Mouse (Mus musculus) ES-Bruce4 (cell line): ENCODE measurements around the gene Ankrd52. TPM values are rescaled to one million over a fixed set of nuclear protein-coding genes. Genes with fewer than 3 reads are reported as not detected.

ENCODE experiments used
- H3K27ac ChIP-seq: 2 replicates; pipeline ENCODE4 v1.5.1; 2012; ENCODE audit warnings: low read length, inconsistent platforms; ENCODE audit not compliant: insufficient read depth
- H3K27me3 ChIP-seq: 2 replicates; pipeline ENCODE4 v1.6.1; 2012; ENCODE audit warnings: mild to moderate bottlenecking, low read length, inconsistent platforms; ENCODE audit not compliant: control insufficient read depth, poor library complexity, insufficient read depth, severe bottlenecking
- H3K36me3 ChIP-seq: 2 replicates; pipeline ENCODE4 v1.6.1; 2012; ENCODE audit warnings: inconsistent platforms, mild to moderate bottlenecking, low read length, moderate library complexity; ENCODE audit not compliant: control insufficient read depth, poor library complexity, insufficient read depth, severe bottlenecking
- H3K4me1 ChIP-seq: one replicate; pipeline ENCODE4 v1.8.1; 2011; ENCODE audit warnings: low read length; ENCODE audit not compliant: control insufficient read depth, insufficient read depth
- H3K4me3 ChIP-seq: 2 replicates; pipeline ENCODE4 v1.5.1; 2011; ENCODE audit warnings: low read depth, mild to moderate bottlenecking, low read length
- H3K9ac ChIP-seq: 2 replicates; pipeline ENCODE4 v1.6.1; 2012; ENCODE audit warnings: low read depth, mild to moderate bottlenecking, inconsistent platforms; ENCODE audit not compliant: poor library complexity, severe bottlenecking
- H3K9me3 ChIP-seq: replicated peaks from 2 replicates; pipeline ENCODE4 v1.6.1; 2012; ENCODE audit warnings: mild to moderate bottlenecking, low read length, inconsistent platforms; ENCODE audit not compliant: control insufficient read depth, poor library complexity, insufficient read depth, severe bottlenecking
- CTCF ChIP-seq: IDR thresholded peaks from one replicate; pipeline ENCODE4 v1.8.1; 2011; ENCODE audit warnings: low read depth, low read length
- EP300 ChIP-seq: IDR thresholded peaks from 2 replicates; pipeline ENCODE4 v1.6.1; 2011; ENCODE audit warnings: low read depth, low read length; ENCODE audit not compliant: insufficient read depth
- POLR2A ChIP-seq: IDR thresholded peaks from one replicate; pipeline ENCODE4 v1.8.1; 2011; ENCODE audit warnings: low read length; ENCODE audit not compliant: insufficient read depth
- polyA plus RNA-seq: library from polyadenylated mRNA; stranded (reverse); fragments of >200 nt; gene quantifications from 2 replicates; pipeline ENCODE4 v1.2.4, GENCODE M21; 2011; ENCODE audit warnings: low read depth; ENCODE audit not compliant: missing spikeins, insufficient read depth, insufficient read length

The Ankrd52 gene
- polyA plus RNA-seq, 1 experiment, result 29.0 TPM

DNA sequence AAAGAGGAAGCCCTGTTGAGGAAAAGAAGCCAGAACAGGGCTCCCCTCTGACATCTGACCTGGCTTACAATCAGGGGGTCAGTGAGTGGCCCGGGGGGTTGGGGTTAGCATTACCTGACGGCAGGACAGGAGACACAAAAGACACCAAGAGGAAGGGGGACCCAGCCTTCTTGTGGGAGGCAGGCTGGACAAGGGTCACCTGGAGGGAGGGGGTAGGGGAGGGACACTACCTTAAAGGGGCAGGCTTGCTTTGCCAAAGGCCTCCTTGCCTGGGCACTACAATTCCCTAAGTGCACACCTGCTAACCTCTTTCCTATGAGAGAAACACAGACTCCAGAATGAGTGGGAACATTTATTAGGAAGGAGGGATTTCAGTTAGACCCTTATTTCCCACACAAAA lies 24.1 kb downstream of the Ankrd52 start, which contains the start of gene Slc39a5:
Slc39a5 (minus strand) TSS at position 174 of the 400 bp plus-strand sequence.
- H3K4me3 ChIP-seq, result peak within 1 kb of the TSS; percentile 11; the same call in 1 of the 2 replicates
- no peak within 1 kb of the TSS for H3K9ac ChIP-seq
- TF ChIP-seq POLR2A, result no peak
- TF ChIP-seq CTCF, result no peak
- TF ChIP-seq EP300, result no peak
- H3K36me3 ChIP-seq, result 0 out of 2 replicates have a peak, but pooled peaks cover 2% of the 10 kb centered on the region
- no peaks in the 10 kb centered on the region for H3K4me1 ChIP-seq
- no peak within 1 kb of the TSS for H3K27ac ChIP-seq
- H3K9me3 ChIP-seq, result no peaks in the 10 kb centered on the region
- H3K27me3 ChIP-seq, result no peaks in the 10 kb centered on the region

- TF ChIP-seq POLR2A, result no peak
- no peak for TF ChIP-seq CTCF
- TF ChIP-seq EP300, result no peak
- Histone ChIP-seq H3K27ac (no peak overlapping the region), H3K4me3 (no peak overlapping the region), H3K36me3 (0 out of 2 replicates have a peak, but pooled peaks cover 2% of the 10 kb centered on the region), H3K4me1 (no peaks in the 10 kb centered on the region), H3K27me3 (no peaks in the 10 kb centered on the region), H3K9me3 (no peaks in the 10 kb centered on the region), H3K9ac (no peak overlapping the region)
These were observed 24.7 kb downstream of the Ankrd52 start for GRCm38 (mm10) chr10:128401638-128402037.

GRCm38 (mm10) chr10:128403931-128404330 lies 27.0 kb downstream of the Ankrd52 start:
- 0 out of 2 replicates have a peak, but pooled peaks cover 2% of the 10 kb centered on the region for H3K36me3 ChIP-seq
- TF ChIP-seq EP300, result no peak
- no peak for TF ChIP-seq CTCF
- TF ChIP-seq POLR2A, result no peak
- no peak overlapping the region for H3K4me3 ChIP-seq
- H3K4me1 ChIP-seq, result peaks cover 1% of the 10 kb centered on the region
- no peak overlapping the region for H3K27ac ChIP-seq
- no peaks in the 10 kb centered on the region for H3K9me3 ChIP-seq
- H3K9ac ChIP-seq, result no peak overlapping the region
- H3K27me3 ChIP-seq, result no peaks in the 10 kb centered on the region

- Histone ChIP-seq H3K4me3 (peak overlapping the region; percentile 89), H3K9me3 (no peaks in the 10 kb centered on the region), H3K4me1 (peaks cover 1% of the 10 kb centered on the region), H3K27me3 (no peaks in the 10 kb centered on the region), H3K9ac (peak overlapping the region; percentile 79), H3K36me3 (0 out of 2 replicates have a peak, but pooled peaks cover 2% of the 10 kb centered on the region), H3K27ac (no peak overlapping the region)
- TF ChIP-seq EP300 (no peak), POLR2A (no peak), CTCF (no peak)
These were observed 31.9 kb downstream of the Ankrd52 start for GRCm38 (mm10) chr10:128408591-128409535.

DNA sequence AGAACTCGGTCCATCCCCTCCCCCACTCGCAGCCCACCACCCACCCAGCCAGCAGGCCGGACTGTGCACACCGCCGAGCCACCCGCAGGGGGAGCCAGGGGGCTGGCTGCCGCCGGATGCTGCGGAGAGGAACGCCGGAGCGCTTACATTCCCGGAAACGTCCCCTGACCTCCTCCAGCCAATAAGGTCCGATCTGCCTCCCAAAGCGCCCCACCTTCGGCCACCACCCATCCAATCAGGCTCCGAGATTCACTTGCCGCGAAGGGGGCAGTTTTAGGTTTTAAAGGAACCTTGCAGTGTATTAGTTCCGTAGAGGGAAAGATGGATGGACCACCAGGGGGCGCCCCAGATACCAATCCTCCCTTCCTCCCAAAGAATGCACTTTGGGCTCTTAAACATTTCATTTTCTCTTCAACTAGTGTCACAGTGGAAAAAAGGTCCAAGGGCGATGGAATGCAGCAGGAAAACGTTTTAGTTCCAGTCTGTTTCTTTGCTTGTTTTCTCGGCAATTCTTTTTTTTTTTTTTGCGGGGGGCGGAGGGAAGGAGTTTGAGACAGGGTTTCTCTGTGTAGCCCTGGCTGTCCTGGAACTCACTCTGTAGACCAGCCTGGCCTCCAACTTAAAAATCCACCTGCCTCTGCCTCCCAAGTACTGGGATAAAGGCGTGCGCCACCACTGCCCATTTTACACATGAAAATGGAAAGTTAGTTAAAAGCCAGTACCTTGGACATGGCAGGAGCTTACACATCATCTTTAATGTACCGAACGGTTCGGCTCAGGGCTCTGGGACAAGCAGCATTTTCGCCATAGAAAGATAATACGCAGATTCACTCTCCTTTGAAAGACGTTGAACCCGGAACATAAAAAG lies 33.0 kb downstream of the Ankrd52 start:
- H3K27me3 ChIP-seq, result no peaks in the 10 kb centered on the region
- H3K36me3 ChIP-seq, result 0 out of 2 replicates have a peak, but pooled peaks cover 4% of the 10 kb centered on the region
- H3K9ac ChIP-seq, result peak overlapping the region; percentile 79
- TF ChIP-seq EP300 (0 out of 2 replicates have a peak, but pooled peaks have one; percentile 52), POLR2A (no peak), CTCF (peak; percentile 65)
- H3K4me1 ChIP-seq, result peaks cover 1% of the 10 kb centered on the region
- H3K4me3 ChIP-seq, result peak overlapping the region; percentile 89
- H3K27ac ChIP-seq, result peak overlapping the region; percentile 57
- H3K9me3 ChIP-seq, result no peaks in the 10 kb centered on the region
